Mouse (Mus musculus): ENCODE measurements around the gene Vasn.

GRCm38 (mm10) chr16:4654706-4655105 lies 15.0 kb downstream of the Vasn start:
- TF ChIP-seq POLR2A (IDR thresholded peaks at IDR 0.05; ENCODE audit: borderline replicate concordance, insufficient read depth, low read length) (no peak), CTCF (IDR thresholded peaks at IDR 0.05; ENCODE audit: borderline replicate concordance, insufficient read depth, low read depth, low read length) (peak; percentile 35; the same call in 1 of the 2 replicates)
